Mouse (Mus musculus): ENCODE measurements around the gene Ifi202b.
A peak's percentile ranks its signal among the peaks of the same experiment; 100 is the strongest.
"Not testable (repeated sequence)": the region's sequence is repeated elsewhere in the genome, so short reads cannot be mapped to it uniquely, and the experiment has no call there.

Gene Ifi202b

DNA sequence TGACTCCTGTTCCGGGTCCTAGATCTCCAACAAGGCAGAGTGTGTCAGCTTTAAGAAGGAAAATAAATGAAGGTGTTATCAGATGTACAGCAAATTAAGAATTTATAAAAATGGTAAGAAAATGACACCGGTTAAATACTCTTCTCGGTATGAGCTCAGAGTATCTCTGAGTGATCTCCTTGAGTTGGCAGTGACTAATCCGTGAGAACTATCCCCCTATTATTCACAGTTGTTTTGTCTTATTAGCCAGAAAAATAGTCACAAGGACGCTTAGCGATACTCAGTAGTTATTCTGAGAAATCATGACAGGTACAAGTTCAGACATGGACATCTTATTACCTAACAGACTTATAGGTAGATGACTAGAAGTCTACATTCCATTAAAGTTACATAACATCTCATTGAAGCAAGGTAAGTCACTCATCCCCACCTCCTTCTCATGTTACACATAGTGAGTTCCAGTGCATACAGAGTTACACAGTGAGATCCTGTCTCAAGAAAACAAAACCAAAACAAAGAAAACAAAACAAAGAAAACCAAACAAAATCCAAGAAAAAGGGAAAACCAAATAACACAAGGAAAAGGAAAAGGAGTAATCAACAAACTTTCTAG is at the start of gene Ifi202b:
Gene Ifi202b (minus strand): TSS at position 51 of the 612 bp plus-strand sequence.
- DNase-seq (ENCODE audit: low read depth, low spot score) = not testable (repeated sequence)

DNA sequence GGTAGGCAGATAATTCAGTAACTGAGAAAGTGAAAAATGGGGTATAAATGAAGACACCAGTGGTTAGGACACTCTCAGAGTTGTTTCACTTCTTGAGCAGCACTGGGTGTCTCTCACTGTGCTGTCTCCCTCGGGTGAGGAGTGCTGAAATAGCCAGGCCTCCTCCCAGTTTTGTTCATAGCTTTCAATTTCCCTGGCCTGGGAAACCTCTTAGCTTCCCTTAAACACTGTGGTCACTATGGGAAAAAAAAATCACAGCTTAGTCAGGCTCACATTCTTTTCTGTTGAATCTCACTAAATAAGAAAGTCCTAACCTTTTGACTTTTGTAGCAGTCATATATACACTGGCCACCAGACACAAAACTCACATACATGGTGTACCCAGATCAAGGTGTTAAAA is 49.2 kb upstream of the Ifi202b start, which contains the start of gene Ifi205:
Gene Ifi205 (minus strand): TSS at position 113 of the 400 bp plus-strand sequence.
- DNase-seq (ENCODE audit: low read depth, low spot score) = no peak

- not testable (repeated sequence) for DNase-seq (ENCODE audit: low read depth, low spot score)
These were observed 24.5 kb upstream of the Ifi202b start for GRCm38 (mm10) chr1:174007050-174007449.

DNA sequence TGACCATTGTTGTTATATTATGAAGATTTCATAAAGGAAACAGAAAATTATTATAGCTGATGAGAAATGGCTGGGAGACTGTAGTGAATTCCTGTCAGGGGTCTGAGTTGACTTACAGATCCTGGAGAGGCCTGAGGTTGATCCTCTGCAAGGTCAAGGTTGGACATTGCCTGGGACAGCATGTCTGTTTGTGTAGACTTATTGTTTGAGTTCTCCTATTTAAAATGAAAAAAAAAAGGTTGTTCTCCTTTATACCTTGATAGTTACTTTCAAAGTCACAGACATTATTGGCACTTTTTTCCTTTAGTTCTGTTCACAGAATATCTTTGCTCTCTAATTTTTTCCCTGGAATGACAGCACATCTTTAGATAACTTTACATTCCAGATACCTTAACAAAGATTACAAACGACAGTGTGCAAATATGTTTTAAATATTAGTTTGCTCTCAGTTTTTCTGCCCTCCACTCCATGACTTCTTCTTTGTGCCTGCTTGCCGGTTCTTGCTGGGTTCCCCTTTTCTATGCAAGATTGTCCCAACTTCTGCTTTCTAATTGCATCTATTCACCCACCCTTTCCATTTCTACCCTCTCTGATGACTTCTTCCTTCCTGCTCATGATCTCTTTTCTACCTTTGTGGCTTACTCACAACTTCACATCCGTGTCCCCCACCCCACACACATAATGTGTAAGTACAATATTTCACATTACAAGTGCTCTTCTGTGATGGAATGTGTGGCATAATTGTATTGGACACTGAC is 22.0 kb upstream of the Ifi202b start:
- DNase-seq (ENCODE audit: low read depth, low spot score) = not testable (repeated sequence)

- peak; percentile 6 for DNase-seq (ENCODE audit: low read depth, low spot score)
These were observed 12.5 kb upstream of the Ifi202b start for GRCm38 (mm10) chr1:173995003-173995402.

DNA sequence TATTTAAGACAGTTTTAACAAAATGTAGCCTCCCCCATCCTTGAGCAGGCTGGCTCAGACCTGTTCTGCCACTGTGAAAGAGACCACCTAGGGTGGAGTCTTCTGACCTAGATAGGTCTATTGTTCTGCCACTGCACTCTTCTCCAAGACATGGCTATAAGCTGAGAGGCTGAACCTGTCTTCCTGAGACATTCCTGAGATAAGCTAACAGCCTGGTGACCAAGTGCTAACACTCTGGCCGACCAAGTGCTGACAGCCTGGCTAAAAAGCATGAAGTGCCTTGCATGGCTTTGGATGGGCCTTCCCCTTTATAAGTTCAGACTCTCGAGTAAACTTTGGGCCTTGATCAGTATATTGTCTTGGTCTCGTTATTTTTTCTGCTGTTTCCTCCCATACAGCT is 1.5 kb downstream of the Ifi202b start:
- not testable (repeated sequence) for DNase-seq (ENCODE audit: low read depth, low spot score)

- DNase-seq (ENCODE audit: low read depth, low spot score) = no peak
These were observed 4.9 kb downstream of the Ifi202b start for GRCm38 (mm10) chr1:173977622-173978021.

DNA sequence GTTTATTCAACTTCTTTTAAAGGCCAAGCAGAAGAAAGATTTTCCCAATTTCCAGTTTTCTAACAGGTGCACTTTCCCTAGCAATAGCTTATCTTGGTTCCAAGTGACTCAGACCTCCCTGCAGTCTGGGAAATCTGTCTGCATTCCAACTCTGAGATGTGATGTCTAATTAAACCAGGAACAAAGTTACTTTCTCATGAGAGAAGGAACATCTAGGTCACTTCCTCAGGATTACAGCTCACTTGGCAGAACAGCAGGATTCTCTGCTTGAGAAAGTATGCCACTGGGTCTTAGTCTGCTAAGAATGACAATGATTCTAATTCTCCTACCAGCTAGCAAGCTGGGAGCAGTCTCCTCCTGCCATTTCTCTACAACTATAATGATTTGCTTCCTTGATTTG is 9.4 kb downstream of the Ifi202b start:
- peak; percentile 79 for DNase-seq (ENCODE audit: low read depth, low spot score)

- DNase-seq (ENCODE audit: low read depth, low spot score) = not testable (repeated sequence)
These were observed 21.1 kb downstream of the Ifi202b start for GRCm38 (mm10) chr1:173961491-173961890.

GRCm38 (mm10) chr1:173959998-173960397 is 22.5 kb downstream of the Ifi202b start:
- DNase-seq (ENCODE audit: low read depth, low spot score) = not testable (repeated sequence)

DNA sequence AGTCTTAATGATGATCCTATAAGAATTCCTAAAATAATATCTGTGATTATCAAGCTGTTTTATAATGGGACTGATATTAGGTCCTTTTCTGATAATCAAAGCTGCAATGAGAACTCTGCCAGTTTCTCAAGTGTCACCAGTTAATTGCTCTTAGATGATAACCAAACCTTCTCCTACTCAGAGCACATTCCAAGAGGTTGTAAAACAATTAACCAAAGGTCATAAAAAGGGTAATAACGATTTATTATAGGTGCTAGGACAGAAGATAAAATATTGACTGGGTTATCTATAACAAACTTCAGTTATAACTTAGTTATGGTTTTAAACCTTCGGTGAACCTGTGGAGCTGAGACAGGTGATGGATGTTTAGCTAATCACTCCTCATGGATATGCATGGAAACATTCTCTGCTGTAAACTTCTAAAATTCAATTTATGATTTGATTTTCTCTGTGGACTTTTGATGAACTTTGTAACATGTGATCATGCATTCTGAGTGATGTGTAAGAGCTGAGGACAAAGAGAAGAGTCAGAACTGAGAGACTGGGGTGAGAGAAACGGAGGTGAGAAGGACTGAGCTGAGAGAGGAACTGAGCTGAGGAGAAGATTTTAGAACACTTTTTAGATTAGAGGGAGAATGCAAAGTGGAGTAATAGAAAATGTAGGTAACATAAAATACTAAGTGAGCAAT is 26.6 kb downstream of the Ifi202b start:
- DNase-seq (ENCODE audit: low read depth, low spot score) = not testable (repeated sequence)

DNA sequence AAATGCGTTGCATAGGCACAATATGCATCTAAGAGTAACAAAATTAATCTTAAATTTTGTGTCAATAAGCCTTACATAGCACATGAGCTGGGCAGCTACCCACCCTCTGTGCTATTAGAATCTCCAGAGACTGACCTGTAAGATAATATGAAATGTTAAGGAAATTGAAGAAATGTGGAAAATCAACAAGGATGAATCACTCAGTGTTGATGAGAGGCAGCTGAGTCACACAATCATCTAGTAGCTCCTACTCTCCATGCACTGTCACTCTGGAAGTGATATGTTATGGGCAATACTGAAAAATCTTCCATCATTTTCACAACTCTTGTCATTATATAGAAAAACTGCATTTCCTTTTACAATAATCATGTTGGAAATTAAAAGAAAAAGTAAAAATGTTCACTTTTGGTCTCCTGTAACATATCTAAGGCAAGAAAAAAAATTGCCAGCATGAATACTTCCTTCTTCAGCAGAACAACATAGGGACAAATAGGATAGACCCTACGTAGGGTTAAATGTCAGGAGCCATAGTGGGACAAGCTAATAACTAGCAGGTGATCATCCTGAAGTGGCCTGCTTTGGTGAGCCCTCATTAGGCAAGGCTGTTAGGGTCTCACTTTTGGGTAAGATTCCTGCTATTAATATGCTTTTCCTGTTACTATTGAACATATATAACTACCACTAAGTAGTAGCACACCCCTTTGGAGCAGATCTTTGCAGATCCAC is 27.3 kb downstream of the Ifi202b start:
- peak; percentile 8 for DNase-seq (ENCODE audit: low read depth, low spot score)

GRCm38 (mm10) chr1:173953563-173953962 is 29.0 kb downstream of the Ifi202b start:
- DNase-seq (ENCODE audit: low read depth, low spot score) = no peak

GRCm38 (mm10) chr1:173949044-173949443 is 33.5 kb downstream of the Ifi202b start:
- DNase-seq (ENCODE audit: low read depth, low spot score) = not testable (repeated sequence)

DNA sequence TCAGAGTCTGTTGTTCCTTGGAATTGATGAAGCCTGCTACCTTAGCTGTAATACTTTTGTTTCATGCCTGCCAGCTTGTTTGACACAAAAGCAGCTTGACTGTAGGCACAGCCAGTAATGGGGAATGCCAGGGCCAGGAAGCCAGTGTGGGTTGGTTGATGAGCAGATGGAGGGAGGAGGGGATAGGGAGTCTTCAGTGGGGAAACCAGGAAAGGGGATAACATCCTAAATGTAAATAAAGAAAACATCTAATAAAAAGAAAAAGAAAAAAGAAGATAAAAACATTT is 39.8 kb downstream of the Ifi202b start:
- peak; percentile 42 for DNase-seq (ENCODE audit: low read depth, low spot score)

GRCm38 (mm10) chr1:173941924-173942779 is 40.4 kb downstream of the Ifi202b start, which contains the start of the genes Mndal and Ifi203:
Mndal (minus strand) TSS chr1:173942491.
Ifi203 (minus strand) TSS chr1:173942672.
- DNase-seq (ENCODE audit: low read depth, low spot score) = not testable (repeated sequence)

- DNase-seq (ENCODE audit: low read depth, low spot score) = not testable (repeated sequence)
These were observed 41.0 kb downstream of the Ifi202b start for GRCm38 (mm10) chr1:173941522-173941921.

GRCm38 (mm10) chr1:173919279-173919678 is 63.3 kb downstream of the Ifi202b start:
- DNase-seq (ENCODE audit: low read depth, low spot score) = not testable (repeated sequence)

DNA sequence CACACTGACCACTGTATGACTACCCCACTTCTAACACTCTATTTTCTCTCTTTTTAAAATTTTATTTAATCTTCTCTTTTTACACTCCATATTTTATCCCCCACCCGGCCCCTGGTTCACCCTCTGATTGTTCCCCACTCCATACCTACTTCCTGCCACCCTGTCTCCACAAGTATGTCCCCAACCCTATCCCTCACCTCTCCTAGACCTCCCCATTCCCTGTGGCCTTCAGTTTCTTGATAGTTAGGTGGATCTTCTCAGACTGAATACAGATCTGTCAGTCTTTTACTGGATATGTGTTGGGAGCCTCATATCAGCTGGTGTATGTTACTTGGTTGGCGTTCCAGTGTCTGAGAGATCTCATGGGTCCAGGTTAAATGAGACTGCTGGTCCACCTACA is 68.0 kb downstream of the Ifi202b start:
- no peak for DNase-seq (ENCODE audit: low read depth, low spot score)

- DNase-seq (ENCODE audit: low read depth, low spot score) = not testable (repeated sequence)
These were observed 69.2 kb downstream of the Ifi202b start for GRCm38 (mm10) chr1:173913256-173913791.

Data from brain, adult 2 months (tissue).